Mouse (Mus musculus) brown adipose tissue, adult 24 weeks (tissue): ENCODE results near the gene Fbxo47. TPM values are rescaled to one million over a fixed set of nuclear protein-coding genes. Genes with fewer than 3 reads are reported as not detected.

ENCODE experiments used
- H3K27ac ChIP-seq: fragments of 200-500 bp; replicated peaks from 2 replicates; pipeline ENCODE4 v1.5.1; 2012; ENCODE audit warnings: low read depth, mild to moderate bottlenecking, low read length
- H3K4me1 ChIP-seq: fragments of 200-500 bp; 2 replicates; pipeline ENCODE4 v1.6.1; 2012; ENCODE audit warnings: low read length, mixed read lengths; ENCODE audit not compliant: control insufficient read depth, insufficient read depth, insufficient read length
- H3K4me3 ChIP-seq: fragments of 200-500 bp; 2 replicates; pipeline ENCODE4 v1.5.1; 2012; ENCODE audit warnings: low read depth, mild to moderate bottlenecking, low read length, moderate library complexity; ENCODE audit not compliant: insufficient read depth
- polyA plus RNA-seq: library from polyadenylated mRNA; stranded (reverse); fragments of >200 nt; gene quantifications from 2 replicates; pipeline ENCODE4 v1.2.4, GENCODE M21; 2012; ENCODE audit not compliant: missing spikeins, insufficient read depth, insufficient read length

Fbxo47 gene
- polyA plus RNA-seq, 1 experiment: 1.3 TPM

GRCm38 (mm10) chr11:97806613-97806964, 77.4 kb downstream of the Fbxo47 start:
- H3K27ac ChIP-seq: peak overlapping the region; percentile 91
- peaks cover 73% of the 10 kb centered on the region for H3K4me1 ChIP-seq
- H3K4me3 ChIP-seq: no peak overlapping the region

GRCm38 (mm10) chr11:97805662-97806612, 78.0 kb downstream of the Fbxo47 start:
- Histone ChIP-seq H3K4me1 (peaks cover 71% of the 10 kb centered on the region), H3K4me3 (peak overlapping the region; percentile 21), H3K27ac (peak overlapping the region; percentile 91)

- Histone ChIP-seq H3K4me1 (peaks cover 64% of the 10 kb centered on the region), H3K4me3 (peak overlapping the region; percentile 21; the same call in 1 of the 2 replicates), H3K27ac (peak overlapping the region; percentile 91)
Measured at GRCm38 (mm10) chr11:97804841-97805661, 78.9 kb downstream of the Fbxo47 start.

- Histone ChIP-seq H3K4me1 (peaks cover 53% of the 10 kb centered on the region), H3K27ac (peak overlapping the region; percentile 81), H3K4me3 (0 out of 2 replicates have a peak overlapping the region, but pooled peaks have one; percentile 1)
Measured at GRCm38 (mm10) chr11:97803847-97804246, 80.1 kb downstream of the Fbxo47 start.

Other genes with a start within 250 kb of the Fbxo47 start
- gene Mllt6, start 220.7 kb downstream of the Fbxo47 start, polyA plus RNA-seq: 10.9 and 12.9 TPM in 2 replicates
- gene Cisd3, start 198.3 kb downstream of the Fbxo47 start, polyA plus RNA-seq: 420 and 579 TPM in 2 replicates
- 6.8 and 12.7 TPM in 2 replicates for gene Pcgf2, start 183.7 kb downstream of the Fbxo47 start, polyA plus RNA-seq
- gene Psmb3, start 180.8 kb downstream of the Fbxo47 start, polyA plus RNA-seq: 364 and 464 TPM in 2 replicates
- gene Pip4k2b, start 139.4 kb downstream of the Fbxo47 start, polyA plus RNA-seq: 6.1 and 10.3 TPM in 2 replicates
- 5.8 and 7.1 TPM in 2 replicates for gene Cwc25, start 117.6 kb downstream of the Fbxo47 start, polyA plus RNA-seq
- not detected in 2 replicates for gene 1700001P01Rik, start 108.2 kb downstream of the Fbxo47 start, polyA plus RNA-seq
- 268 and 348 TPM in 2 replicates for gene Rpl23, start 101.7 kb downstream of the Fbxo47 start, polyA plus RNA-seq
- 56.3 and 58.1 TPM in 2 replicates for gene Lasp1, start 85.2 kb downstream of the Fbxo47 start, polyA plus RNA-seq
- gene B230217C12Rik, start 43.4 kb downstream of the Fbxo47 start, polyA plus RNA-seq: 0.59 and 2.0 TPM in 2 replicates
- gene Plxdc1, start 102.3 kb upstream of the Fbxo47 start, polyA plus RNA-seq: 0.38 and 0.55 TPM in 2 replicates
- gene Arl5c, start 112.0 kb upstream of the Fbxo47 start, polyA plus RNA-seq: 0.87 TPM in 1 of 2 replicates, not detected in the other
- 2.6 and 3.4 TPM in 2 replicates for gene Cacnb1, start 138.9 kb upstream of the Fbxo47 start, polyA plus RNA-seq
- gene Rpl19, start 142.6 kb upstream of the Fbxo47 start, polyA plus RNA-seq: 937 and 961 TPM in 2 replicates
- 0.44 TPM in 1 of 2 replicates, not detected in the other for gene Stac2, start 169.3 kb upstream of the Fbxo47 start, polyA plus RNA-seq